ENCODE assay signal across 9 mouse cellular contexts in genomic region chr6:51849561-51849960, GRCm38 (mm10).
A peak's percentile ranks its signal among the peaks of the same experiment; 100 is the strongest.
DNase-seq lines count a peak whose midpoint lies in the region; ATAC-seq lines count a peak whose summit lies in the region.
"Had no signal": no experiment of that assay in that cellular context is flagged by ENCODE, and none has a peak within 500 bp of the region (broad histone marks: within the 10 kb centered on the region; RNA-seq: fewer than 3 reads in every experiment).

No protein-coding gene starts in this region.

- peak overlapping the region; percentile 67 for H3K9ac ChIP-seq in hindbrain, embryonic 13.5 days
- 0 out of 2 replicates have a peak overlapping the region, but pooled peaks have one; percentile 4 for H3K9ac ChIP-seq in neural tube, embryonic 14.5 days (replicated peaks; ENCODE audit: low read depth, low read length)
- H3K9ac ChIP-seq: liver, postnatal 0 days had no signal

- H3K4me2 ChIP-seq in hindbrain, embryonic 13.5 days, result peak overlapping the region; percentile 41
- H3K4me2 ChIP-seq in neural tube, embryonic 14.5 days (ENCODE audit: low read depth, low read length), result peak overlapping the region; percentile 26

- H3K36me3 ChIP-seq in hindbrain, embryonic 13.5 days, result no peaks in the 10 kb centered on the region
- H3K36me3 ChIP-seq in neural tube, embryonic 14.5 days (ENCODE audit: control insufficient read depth, insufficient read depth, low read length), result no peaks in the 10 kb centered on the region

- H3K27me3 ChIP-seq in hindbrain, embryonic 13.5 days, result peaks cover 2% of the 10 kb centered on the region; the same call in 1 of the 2 replicates
- no peaks in the 10 kb centered on the region for H3K27me3 ChIP-seq in neural tube, embryonic 14.5 days (ENCODE audit: control insufficient read depth, insufficient read depth, low read length)

- peak overlapping the region; percentile 95 for H3K27ac ChIP-seq in hindbrain, embryonic 13.5 days
- H3K27ac ChIP-seq in neural tube, embryonic 14.5 days (ENCODE audit: low read depth, low read length), result peak overlapping the region; percentile 88

- WGBS in hindbrain, embryonic 13.5 days, result 19% methylated on average over 10 of the region's 10 CpGs
- 14% methylated on average over 10 of the region's 10 CpGs for WGBS in neural tube, embryonic 14.5 days

- peaks cover 72% of the 10 kb centered on the region for H3K4me1 ChIP-seq in hindbrain, embryonic 13.5 days (replicated peaks)
- peaks cover 42% of the 10 kb centered on the region for H3K4me1 ChIP-seq in neural tube, embryonic 14.5 days (ENCODE audit: control insufficient read depth, insufficient read depth, low read length)

- peak; percentile 74 for ATAC-seq in hindbrain, embryonic 13.5 days (ENCODE audit: low FRiP score)
- ATAC-seq in neural tube, embryonic 14.5 days (ENCODE audit: low read depth), result peak; percentile 56; the same call in 1 of the 2 replicates
- ATAC-seq: liver, postnatal 0 days had no signal

- DNase-seq in retina, postnatal 1 day, result peak; percentile 51
- no peak for DNase-seq in retina, embryonic 14.5 days (ENCODE audit: low spot score)
- DNase-seq in cerebellum, postnatal 14 days, result peak; percentile 71 to 79
- no peak for DNase-seq in kidney, adult 11 months
- no peak for DNase-seq in adrenal gland, adult 8-10 months
- DNase-seq: heart, postnatal 4 days; liver, postnatal 0 days had no signal

- H3K9me3 ChIP-seq in hindbrain, embryonic 13.5 days, result no peaks in the 10 kb centered on the region
- no peaks in the 10 kb centered on the region for H3K9me3 ChIP-seq in neural tube, embryonic 14.5 days (ENCODE audit: control insufficient read depth, low read length)

- H3K4me3 ChIP-seq in hindbrain, embryonic 13.5 days, result no peak overlapping the region
- H3K4me3 ChIP-seq in neural tube, embryonic 14.5 days (ENCODE audit: low read depth, low read length), result no peak overlapping the region

Comparison
In these comparisons a context has a peak if more than half of its experiments do, and no peak if none do; other contexts are left out.
1. DNase-seq: peak in retina, postnatal 1 day (single experiment) and cerebellum, postnatal 14 days (2 of 2); none in retina, embryonic 14.5 days (single experiment), kidney, adult 11 months (single experiment) and adrenal gland, adult 8-10 months (single experiment).